Mouse (Mus musculus) splenic B cell, adult 2 months (primary cell): Measurements from ENCODE around the gene Uts2r.

Experiments
- DNase-seq: peaks from one replicate; pipeline ENCODE4 v3.0.0-alpha.2; 2011; ENCODE audit warnings: low read depth, low spot score
- H3K27me3 ChIP-seq: 2 replicates; pipeline ENCODE4 v1.6.1; 2012; ENCODE audit warnings: mild to moderate bottlenecking, low read length, moderate library complexity, mixed read lengths; ENCODE audit not compliant: control insufficient read depth, poor library complexity, insufficient read depth, severe bottlenecking
- H3K36me3 ChIP-seq: 2 replicates; pipeline ENCODE4 v1.6.1; 2012; ENCODE audit warnings: mild to moderate bottlenecking, low read length, moderate library complexity, mixed read lengths; ENCODE audit not compliant: control insufficient read depth, poor library complexity, insufficient read depth, severe bottlenecking

Gene Uts2r

DNA sequence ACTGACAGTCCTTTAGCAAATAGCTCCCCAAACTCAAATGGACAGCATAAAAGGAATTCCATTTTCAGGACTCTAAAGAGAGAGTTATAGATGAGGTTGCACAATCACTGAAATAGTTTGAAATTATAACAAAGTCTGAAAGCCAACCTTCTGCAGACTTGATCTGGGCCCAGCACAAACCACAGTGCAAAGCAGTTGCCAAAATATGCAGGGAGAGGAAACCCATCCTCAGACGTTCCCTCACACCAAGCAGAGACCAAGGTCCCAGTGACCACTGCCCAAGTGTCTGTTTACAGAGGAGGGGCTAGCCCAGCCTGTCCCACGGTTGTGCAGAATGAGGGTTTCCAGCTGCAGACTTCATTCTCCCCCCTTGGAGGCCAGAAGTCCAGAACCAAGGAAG, 38.6 kb downstream of the Uts2r start:
- no peaks in the 10 kb centered on the region for H3K36me3 ChIP-seq
- DNase-seq, result no peak
- no peaks in the 10 kb centered on the region for H3K27me3 ChIP-seq

DNA sequence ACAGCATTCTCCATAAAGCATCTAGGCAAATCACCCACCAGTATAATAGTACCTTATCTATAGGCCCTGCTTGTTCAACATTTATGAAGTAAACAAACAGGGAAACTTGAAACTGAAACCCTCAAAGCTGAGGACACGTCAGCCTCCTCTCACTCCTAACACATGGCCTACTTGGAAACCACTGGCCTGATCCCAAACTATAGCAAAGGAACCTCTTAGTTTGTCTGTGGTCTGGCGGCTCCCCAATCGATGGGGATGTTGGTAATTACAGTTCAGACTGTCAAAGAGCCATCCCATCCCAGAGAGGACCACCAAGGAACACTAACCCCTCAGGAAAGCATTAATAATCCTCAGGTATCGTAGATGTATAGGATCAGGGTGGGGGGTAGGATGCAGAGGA, 39.8 kb downstream of the Uts2r start:
- Histone ChIP-seq H3K36me3 (no peaks in the 10 kb centered on the region), H3K27me3 (no peaks in the 10 kb centered on the region)
- DNase-seq, result no peak

DNA sequence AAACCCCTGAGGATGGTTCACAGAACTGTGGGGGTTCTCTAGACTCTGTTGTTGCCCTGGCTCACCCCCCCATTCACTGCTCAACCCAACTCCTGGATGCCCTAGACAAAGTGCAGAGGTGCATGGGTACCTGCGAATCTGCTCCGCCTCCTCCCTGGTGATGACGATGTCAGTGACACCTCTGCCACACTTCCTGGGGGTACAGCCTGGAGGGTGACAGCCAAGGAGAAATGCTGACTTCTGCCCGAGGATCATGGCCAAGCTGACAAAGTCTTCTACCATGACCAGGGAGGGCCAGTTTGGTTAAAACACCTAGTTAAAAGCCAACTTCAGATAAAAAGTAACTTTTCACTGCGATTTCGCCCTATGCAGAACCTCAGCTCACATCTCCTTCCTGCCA, 40.7 kb downstream of the Uts2r start:
- Histone ChIP-seq H3K27me3 (no peaks in the 10 kb centered on the region), H3K36me3 (no peaks in the 10 kb centered on the region)
- DNase-seq, result no peak

DNA sequence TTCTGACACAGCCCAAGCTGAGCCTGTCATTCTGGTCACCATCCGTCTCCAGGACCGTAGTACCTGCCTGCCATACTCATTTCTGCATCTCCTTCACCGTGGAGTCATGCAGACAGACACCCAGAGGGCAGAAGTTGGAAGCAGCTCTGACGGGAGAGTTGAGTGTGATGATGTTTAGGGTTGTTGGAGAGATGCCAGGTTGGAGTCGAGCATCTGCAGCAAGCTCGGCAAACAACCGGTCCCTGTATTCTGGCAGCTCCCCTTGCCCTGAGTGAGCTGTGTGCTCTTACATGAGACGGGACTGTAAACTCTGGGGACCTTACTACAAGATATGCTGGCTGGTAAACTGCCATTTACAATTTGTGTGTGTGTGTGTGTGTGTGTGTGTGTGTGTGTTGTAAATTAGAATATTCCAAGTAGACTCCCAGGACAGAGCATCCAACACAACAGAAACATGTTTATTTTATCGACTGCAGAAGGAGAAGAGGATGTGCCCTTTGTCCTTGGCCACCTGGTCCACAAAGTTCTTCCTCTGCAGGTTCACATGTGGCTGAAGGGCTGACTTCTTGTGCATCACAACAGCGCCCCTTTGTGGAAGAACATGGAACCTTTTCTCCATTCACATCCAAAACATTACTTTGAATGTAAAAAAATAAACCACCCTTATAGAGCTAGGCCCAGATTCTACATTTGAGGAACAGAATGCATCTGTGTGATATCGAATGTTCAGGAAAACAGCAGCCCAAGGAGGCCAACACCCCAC, 41.5 kb downstream of the Uts2r start:
- peak; percentile 70 for DNase-seq
- H3K36me3 ChIP-seq, result no peaks in the 10 kb centered on the region
- H3K27me3 ChIP-seq, result no peaks in the 10 kb centered on the region

DNA sequence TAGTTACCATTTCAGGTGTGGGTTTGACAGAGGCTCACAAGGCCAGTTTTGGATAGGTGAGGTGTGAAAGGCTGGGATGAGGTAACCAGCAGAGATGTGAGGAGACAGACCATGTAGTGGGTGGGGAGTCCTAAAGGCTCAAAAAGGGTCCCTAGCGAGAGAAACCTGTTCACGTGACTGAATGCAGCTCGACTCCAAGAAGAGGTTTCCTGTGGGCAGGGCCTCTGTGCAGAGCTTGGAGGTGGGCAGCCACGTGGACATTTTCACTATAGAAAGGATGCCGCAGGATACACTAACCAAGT, 43.7 kb downstream of the Uts2r start:
- H3K36me3 ChIP-seq, result peaks cover 3% of the 10 kb centered on the region; the same call in 1 of the 2 replicates
- H3K27me3 ChIP-seq, result no peaks in the 10 kb centered on the region
- DNase-seq, result no peak

DNA sequence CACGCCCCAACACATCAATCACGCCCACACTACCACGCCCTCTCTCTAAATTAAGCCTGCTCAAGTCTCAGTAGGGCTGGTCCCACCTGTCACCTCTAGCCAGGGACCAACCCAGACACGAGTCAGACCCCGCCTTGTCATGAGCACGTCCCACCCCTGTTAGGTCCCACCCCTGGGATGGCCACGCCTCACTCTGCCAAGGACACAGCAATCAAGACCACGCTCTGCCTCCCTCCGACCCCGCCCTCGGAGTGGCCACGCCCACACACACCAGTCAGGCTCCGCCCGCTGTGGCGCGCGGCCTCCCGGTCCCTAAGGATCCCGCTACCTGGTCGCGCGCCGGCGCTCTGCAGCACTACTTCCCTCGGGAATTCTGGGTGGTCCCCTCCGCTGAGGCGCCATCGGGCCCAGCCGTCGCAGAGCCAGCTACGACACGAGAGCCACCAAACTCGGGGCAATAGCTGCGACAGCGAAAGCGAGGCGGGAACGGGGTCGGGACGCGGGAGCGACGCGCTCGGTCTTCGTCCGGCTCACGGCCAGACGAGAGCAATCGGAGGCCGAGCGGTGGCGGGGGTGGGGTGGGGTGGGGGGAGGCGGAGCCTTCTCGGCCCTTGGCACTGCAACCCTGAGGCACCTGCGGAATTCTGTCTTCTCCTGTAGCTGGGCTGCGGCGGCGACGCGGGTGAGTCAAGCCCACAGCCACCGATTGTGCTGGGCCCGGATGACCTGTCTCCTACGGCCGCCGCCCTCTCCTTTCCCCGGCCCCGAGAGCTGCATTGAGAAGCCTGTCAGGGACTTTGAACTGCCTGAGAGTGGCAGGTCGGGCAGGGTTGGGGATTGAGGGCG, 44.3 kb downstream of the Uts2r start, which contains the start of the genes Hexdc and Ogfod3:
Gene Hexdc, plus strand, starts transcription at position 273 of the 846 bp plus-strand sequence.
Gene Ogfod3, minus strand, starts transcription at position 551 of the 846 bp plus-strand sequence.
- DNase-seq, result peak; percentile 98
- H3K36me3 ChIP-seq, result peaks cover 3% of the 10 kb centered on the region; the same call in 1 of the 2 replicates
- no peaks in the 10 kb centered on the region for H3K27me3 ChIP-seq
